Mouse (Mus musculus) adipocyte (in vitro differentiated cells): ENCODE data around the gene Tax1bp1.
A peak's percentile ranks its signal among the peaks of the same experiment; 100 is the strongest.

Experiments used
- DNase-seq: peaks from one replicate; pipeline ENCODE4 v3.0.0-alpha.2; 2016; ENCODE audit warnings: low spot score

Tax1bp1 gene

GRCm38 (mm10) chr6:52797252-52797800 lies 83.8 kb downstream of the Tax1bp1 start:
- peak; percentile 21 for DNase-seq

- DNase-seq = no peak
Observed at GRCm38 (mm10) chr6:52802181-52802580, 88.7 kb downstream of the Tax1bp1 start.

GRCm38 (mm10) chr6:52805237-52805856 lies 91.8 kb downstream of the Tax1bp1 start:
- DNase-seq = no peak
